Mouse (Mus musculus): ENCODE results near the gene Cat.

DNA sequence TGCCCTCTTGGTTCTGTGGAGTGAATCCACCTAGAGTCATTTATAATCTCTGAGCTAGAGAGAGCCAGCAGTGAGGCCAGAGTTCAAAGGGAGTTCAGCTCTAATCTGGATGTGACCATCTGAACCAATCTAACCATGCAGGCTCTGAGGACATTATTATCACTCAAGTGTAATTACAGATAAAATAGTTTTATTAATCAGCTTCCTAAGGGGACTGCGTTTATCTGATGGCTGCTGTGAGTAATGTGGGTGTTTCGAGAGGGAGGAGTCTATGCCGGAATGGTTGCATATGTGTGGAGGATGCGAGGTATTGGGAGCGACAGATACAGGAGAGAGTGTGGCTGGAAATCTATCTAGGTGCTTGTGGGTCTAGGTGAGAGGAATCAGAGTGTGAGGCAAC is 71.6 kb downstream of the Cat start:
- TF ChIP-seq CTCF (IDR thresholded peaks at IDR 0.05; ENCODE audit: low read depth, low read length) (no peak), POLR2A (IDR thresholded peaks at IDR 0.05; ENCODE audit: extremely low read depth, insufficient read depth, low read length) (no peak)
